9 mouse cellular contexts compared by ENCODE assay signal in genomic region chr4:150651390-150652277, GRCm38 (mm10). TPM values are rescaled to one million over a fixed set of nuclear protein-coding genes. Genes with fewer than 3 reads are reported as not detected.
A peak's percentile ranks its signal among the peaks of the same experiment; 100 is the strongest.
DNase-seq lines count a peak whose midpoint lies in the region; ATAC-seq and TF ChIP-seq lines count a peak whose summit lies in the region.
"Had no signal": no experiment of that assay in that cellular context is flagged by ENCODE, and none has a peak within 500 bp of the region (broad histone marks: within the 10 kb centered on the region; RNA-seq: fewer than 3 reads in every experiment).

Slc45a1 (minus strand) TSS chr4:150652174.

- H3K27ac ChIP-seq in forebrain, embryonic 15.5 days (replicated peaks) = no peak within 1 kb of the TSS
- H3K27ac ChIP-seq in olfactory bulb, adult 2 months (ENCODE audit: insufficient read depth, low read depth, low read length) = peak within 1 kb of the TSS; percentile 53

- peak within 1 kb of the TSS; percentile 87 for H3K9ac ChIP-seq in forebrain, embryonic 15.5 days (replicated peaks)

- peak; percentile 3; the same call in 1 of the 2 replicates for TF ChIP-seq CTCF in brain, embryonic 14.5 days (IDR thresholded peaks at IDR 0.05; ENCODE audit: borderline replicate concordance, extremely low read depth, insufficient read depth, insufficient read length)
- no peak for TF ChIP-seq CTCF in olfactory bulb, adult 2 months (IDR thresholded peaks at IDR 0.05; ENCODE audit: insufficient read depth, low read depth, low read length)

- H3K4me1 ChIP-seq in forebrain, embryonic 15.5 days = peaks cover 13% of the 10 kb centered on the region
- H3K4me1 ChIP-seq in olfactory bulb, adult 2 months (ENCODE audit: control insufficient read depth, insufficient read depth, low read length) = peaks cover 15% of the 10 kb centered on the region

- H3K36me3 ChIP-seq in forebrain, embryonic 15.5 days = no peaks in the 10 kb centered on the region

- ATAC-seq in CD4-positive, CD25-positive, alpha-beta regulatory T cell, adult 4 months = no peak
- peak; percentile 84 for ATAC-seq in forebrain, embryonic 15.5 days (replicated peaks)
- ATAC-seq in erythroid progenitor cell, adult 5-6 weeks (replicated peaks; ENCODE audit: low FRiP score, poor library complexity, severe bottlenecking) = no peak

- H3K27me3 ChIP-seq in forebrain, embryonic 15.5 days = peaks cover 13% of the 10 kb centered on the region; the same call in 1 of the 2 replicates

- H3K4me3 ChIP-seq in forebrain, embryonic 15.5 days = peak within 1 kb of the TSS; percentile 77
- peak within 1 kb of the TSS; percentile 92 for H3K4me3 ChIP-seq in olfactory bulb, adult 2 months (ENCODE audit: insufficient read depth, low read depth, low read length)
- H3K4me3 ChIP-seq: myocyte had no signal

- peak within 1 kb of the TSS; percentile 75 for H3K4me2 ChIP-seq in forebrain, embryonic 15.5 days (replicated peaks)

- 4% methylated on average over 41 of the region's 41 CpGs for WGBS in forebrain, embryonic 15.5 days
- 3% methylated on average over 41 of the region's 41 CpGs for WGBS in olfactory bulb, adult 2 months

- peak; percentile 48 for DNase-seq in CD4-positive, CD25-positive, alpha-beta regulatory T cell, adult 2 months (ENCODE audit: low read depth, low spot score)
- DNase-seq in brain, embryonic 14.5 days (ENCODE audit: low read depth) = peak; percentile 72
- peak in 1 of 2 experiments; percentile 62 for DNase-seq in left cerebral cortex, postnatal 10 days (ENCODE audit: extremely low spot score in 1 of 2, low spot score in 2 of 2)
- DNase-seq in gastrocnemius, adult 18-20 months (ENCODE audit: low spot score) = no peak

- peak; percentile 60 for TF ChIP-seq POLR2A in brain, embryonic 14.5 days (IDR thresholded peaks at IDR 0.05; ENCODE audit: borderline replicate concordance, extremely low read depth, insufficient read depth, insufficient read length, poor library complexity, severe bottlenecking)
- 0 out of 2 replicates have a peak, but pooled peaks have one; percentile 35 for TF ChIP-seq POLR2A in olfactory bulb, adult 2 months (IDR thresholded peaks at IDR 0.05; ENCODE audit: insufficient read depth, low read depth, low read length)

- intact Hi-C loops in left cerebral cortex, postnatal 10 days (cut with DNase I) = no loop called here

- no peaks in the 10 kb centered on the region for H3K9me3 ChIP-seq in forebrain, embryonic 15.5 days

RNA-seq across cellular contexts. Expression of gene Slc45a1, which starts in this region (rescaled TPM):
- not detected for polyA plus RNA-seq in CD4-positive, CD25-positive, alpha-beta regulatory T cell, adult 4 months (2017; shearing (Covaris generic))
- 23.0 and 27.7 TPM in 2 replicates for polyA plus RNA-seq in brain, embryonic 14.5 days (2012; rRNA removed)
- polyA plus RNA-seq in forebrain, embryonic 15.5 days (2015; fragmentation: Nextera tagmentation; extraction: Ambion mirVana) = 16.7 and 19.0 TPM in 2 replicates
- total RNA-seq in left cerebral cortex, postnatal 10 days (2021) = 10 to 100 TPM; 52.1 to 54.9 TPM
- polyA plus RNA-seq in olfactory bulb, adult 2 months (2012; ENCODE audit: insufficient read depth, insufficient read length, low replicate concordance, missing spikeins) = not detected in 2 replicates
- not detected in 2 replicates for total RNA-seq in erythroid progenitor cell, adult 5-6 weeks (2015; ENCODE audit: low replicate concordance)
- not detected in 2 replicates for total RNA-seq in erythroid progenitor cell, adult 5-6 weeks (2017; ENCODE audit: low replicate concordance)
- total RNA-seq in gastrocnemius, adult 18-20 months (2021) = not detected
- polyA plus RNA-seq: myocyte had no signal

Comparison
In these comparisons a context has a peak if more than half of its experiments do, and no peak if none do; other contexts are left out.
1. RNA of gene Slc45a1 (total RNA-seq): 52.1 to 54.9 TPM in left cerebral cortex, postnatal 10 days; not detected in erythroid progenitor cell, adult 5-6 weeks and not detected in gastrocnemius, adult 18-20 months; every median in the first group is over 10 times any median in the second.
2. RNA of gene Slc45a1 (polyA plus RNA-seq): 23.0 to 27.7 TPM in brain, embryonic 14.5 days and 16.7 to 19.0 TPM in forebrain, embryonic 15.5 days; not detected in CD4-positive, CD25-positive, alpha-beta regulatory T cell, adult 4 months and not detected in olfactory bulb, adult 2 months; every median in the first group is over 10 times any median in the second.